Mouse (Mus musculus) MEL-GATA-1-ER (cell line): ENCODE results near the gene Eed.
"Not testable (repeated sequence)": the region's sequence is repeated elsewhere in the genome, so short reads cannot be mapped to it uniquely, and the experiment has no call there.

Experiments used
- DNase-seq: peaks from one replicate; pipeline ENCODE4 v3.0.0-alpha.2; 2012; ENCODE audit warnings: low read depth; ENCODE audit errors: extremely low read depth

Eed gene

DNA sequence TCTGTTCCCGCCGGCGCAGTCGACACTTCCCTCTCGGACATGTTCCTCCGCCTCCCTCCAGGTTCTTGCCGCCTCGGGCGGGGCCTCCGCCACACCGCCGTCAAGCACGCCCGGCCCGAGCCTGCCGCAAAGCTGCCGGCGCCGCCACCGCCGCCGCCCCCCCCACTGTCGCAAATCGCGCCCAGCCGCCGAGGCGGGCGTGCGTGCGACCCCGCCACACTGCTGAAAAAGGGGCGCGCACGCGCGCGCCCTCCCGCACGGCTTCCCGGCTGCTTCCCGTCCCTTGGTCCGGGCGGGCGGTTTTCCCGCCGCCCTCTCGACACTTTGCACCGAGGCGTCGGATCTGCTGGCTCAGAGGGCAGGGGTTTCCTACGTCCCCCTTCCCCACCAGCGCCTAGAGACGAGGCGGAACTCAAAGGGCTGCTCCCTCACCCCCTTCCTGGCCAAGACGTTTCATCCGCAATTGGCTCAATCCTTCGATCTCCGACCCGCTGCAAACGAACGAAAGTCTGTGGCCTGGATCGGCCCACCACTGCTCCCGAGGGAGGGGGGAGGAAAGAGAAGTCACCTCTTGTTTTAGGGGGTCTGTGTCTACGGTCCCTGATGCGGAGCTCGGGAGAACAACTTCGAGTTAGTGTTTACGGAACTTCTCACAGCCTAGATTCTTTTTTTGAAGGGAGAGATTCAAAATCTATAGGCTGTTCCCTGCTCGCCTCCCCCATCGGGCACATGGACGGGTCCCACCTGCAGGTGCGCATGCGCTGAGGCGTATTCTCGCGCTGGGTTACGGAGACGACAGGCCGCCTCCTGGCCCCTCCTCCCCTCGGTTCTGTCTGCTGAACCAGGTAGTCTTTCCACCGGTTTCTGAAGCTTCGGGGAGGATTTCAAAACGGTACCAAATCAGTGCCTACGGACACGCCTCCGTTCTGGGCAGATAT is at the start of gene Eed:
Gene Eed, minus strand, starts transcription at position 499 of the 938 bp plus-strand sequence.
- peak; percentile 82 for DNase-seq

DNA sequence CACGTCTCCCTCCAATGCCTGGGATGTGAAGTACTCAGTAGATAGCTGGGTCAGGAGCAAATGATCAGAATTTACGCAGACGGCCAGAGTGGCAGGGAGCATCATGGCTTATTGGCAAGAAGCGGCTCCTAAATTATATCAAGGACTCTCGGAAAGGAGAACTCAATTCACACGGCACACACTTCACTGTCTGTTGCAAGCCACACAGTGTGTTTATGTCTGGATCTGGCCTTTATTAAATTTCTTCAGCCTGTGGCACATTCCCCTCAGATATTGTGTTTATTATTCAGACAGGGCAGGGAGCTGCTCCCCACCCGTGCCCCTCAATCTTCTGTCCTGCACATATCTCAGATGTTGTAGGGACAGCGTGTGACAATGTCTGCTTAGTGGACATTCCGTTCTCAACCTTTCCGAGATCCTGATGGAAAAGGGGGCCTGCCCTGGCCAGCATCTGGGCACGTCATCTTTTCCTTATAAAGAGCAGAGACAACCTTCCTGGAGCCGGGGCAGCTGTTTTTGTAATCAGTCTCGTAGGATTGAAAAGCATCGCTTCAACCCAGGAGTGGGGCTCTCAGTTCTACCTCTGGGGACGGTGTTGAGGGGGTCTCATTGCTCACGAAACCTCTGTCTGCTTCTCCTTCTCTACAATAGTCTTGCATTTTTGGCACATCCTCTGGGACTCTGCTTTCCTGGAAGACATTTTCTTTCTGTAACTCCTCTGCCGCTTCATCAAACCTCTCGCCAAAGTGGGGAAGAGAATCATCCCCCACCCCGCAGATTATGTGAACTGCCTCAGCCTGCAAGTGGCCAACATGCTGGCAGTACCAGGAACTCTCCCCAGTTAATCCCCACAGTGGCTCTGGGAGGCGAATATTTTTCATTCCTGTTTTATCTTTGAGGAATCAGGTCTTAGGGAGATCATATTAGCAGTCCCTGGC is 49.0 kb upstream of the Eed start:
- no peak for DNase-seq

DNA sequence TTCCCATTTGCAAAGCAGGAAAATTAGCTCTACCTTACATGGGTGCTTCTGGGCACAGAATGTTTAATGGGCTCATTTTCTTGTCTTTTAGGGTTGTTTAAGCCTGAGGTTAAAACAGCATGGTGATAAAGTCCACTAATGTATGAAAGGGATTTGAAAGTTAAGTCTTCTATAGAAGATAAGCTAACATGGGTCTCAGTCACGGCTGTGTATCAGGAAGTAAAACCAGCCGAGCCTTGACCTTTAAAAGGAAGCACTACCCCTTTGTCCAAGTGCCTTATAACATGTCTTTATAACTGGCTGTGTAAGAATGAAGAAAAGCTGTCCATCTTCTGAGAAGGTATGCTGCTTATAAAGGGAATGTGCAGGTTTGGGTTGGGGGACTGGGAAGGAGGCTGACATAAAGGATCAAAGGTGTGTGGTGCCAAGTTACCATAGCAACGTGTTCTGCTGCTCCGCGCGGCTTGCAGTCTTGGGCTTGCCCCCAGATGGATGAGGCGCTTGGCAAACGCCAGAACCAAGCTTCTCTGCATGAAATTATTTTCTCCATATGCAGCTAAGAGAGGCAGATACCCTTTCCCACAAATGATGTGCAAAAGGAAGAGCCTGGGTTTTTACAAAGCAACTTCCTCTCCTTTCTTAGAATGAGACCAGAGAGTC is 48.2 kb upstream of the Eed start:
- no peak for DNase-seq

DNA sequence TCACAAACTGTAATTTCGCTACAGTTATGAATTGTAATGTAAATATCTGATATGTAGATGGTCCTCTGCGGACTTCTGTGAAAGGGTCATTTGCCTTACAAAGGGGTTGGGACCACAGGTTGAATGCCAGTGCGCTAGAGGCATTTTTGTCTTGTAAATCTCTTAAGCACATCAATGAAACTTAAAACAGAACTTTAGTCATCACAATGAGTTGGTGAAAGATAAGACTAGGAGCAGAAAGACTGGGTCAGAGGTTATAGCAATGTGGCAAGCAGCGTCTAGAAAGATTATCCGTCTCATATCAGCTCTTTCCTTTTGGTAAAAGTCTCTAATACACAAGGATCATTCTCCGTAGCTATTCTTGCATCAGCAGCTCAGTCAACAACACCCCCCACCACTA is 44.2 kb upstream of the Eed start:
- DNase-seq, result no peak

- peak; percentile 81 for DNase-seq
These were observed 42.4 kb upstream of the Eed start for GRCm38 (mm10) chr7:90022974-90023707.

DNA sequence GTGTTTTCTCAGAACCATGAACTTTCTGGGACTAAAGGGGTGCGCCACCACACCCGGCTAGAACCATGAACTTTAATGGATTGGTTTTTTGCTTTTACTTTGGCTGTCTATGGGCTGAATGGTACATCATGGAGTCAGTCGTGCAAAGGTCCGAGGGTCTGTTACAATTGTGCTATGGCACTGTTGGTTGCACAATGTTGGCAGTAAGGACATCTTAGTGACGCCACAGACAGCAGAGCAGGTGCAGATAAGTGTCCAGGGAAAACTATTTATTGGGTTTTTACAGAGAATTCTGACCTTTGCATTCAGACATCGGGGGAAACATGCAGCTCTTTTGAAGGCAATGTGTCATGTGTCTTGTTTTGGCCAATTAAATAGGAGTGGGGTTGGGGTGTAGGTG is 39.5 kb upstream of the Eed start:
- DNase-seq, result no peak

DNA sequence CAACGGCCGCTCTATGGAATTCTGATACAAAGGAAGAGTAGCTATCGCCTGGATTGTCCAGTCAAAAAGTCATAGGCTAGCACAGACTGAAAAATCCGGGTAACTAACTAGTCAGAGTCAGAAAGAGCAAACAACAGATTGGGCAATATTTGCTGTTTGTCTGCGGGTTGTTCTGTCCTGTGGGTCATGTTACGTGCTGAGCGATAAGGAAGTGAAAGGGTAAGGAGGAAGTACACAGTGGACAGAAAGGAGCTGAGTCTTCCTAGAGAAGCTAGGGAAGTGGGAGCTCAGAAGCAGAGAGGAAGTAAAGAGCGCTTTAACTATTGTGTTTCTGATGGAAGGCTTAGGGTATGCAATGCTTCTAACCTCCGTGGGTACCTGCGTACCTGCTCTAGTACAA is 38.8 kb upstream of the Eed start:
- DNase-seq, result peak; percentile 65

GRCm38 (mm10) chr7:90016930-90017588 is 36.3 kb upstream of the Eed start:
- DNase-seq, result no peak

DNA sequence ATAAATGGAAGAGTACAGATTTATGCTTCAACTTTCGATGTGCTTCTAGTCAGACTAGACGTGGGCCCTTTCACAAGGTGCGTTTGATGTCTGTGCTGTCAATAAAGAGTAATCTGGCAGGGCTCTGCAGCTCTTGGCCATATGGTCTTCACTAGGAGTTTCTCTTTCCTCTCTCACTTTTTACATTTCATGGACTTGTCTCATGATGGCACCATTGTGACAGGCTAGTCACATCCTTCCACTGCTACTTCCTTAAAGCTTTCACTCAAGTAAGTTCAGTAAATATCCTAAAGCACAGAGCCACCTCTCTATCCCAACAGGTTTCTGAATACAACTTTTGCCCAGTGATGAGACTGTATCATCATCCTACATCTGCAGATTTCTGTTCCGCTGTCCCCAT is 35.7 kb upstream of the Eed start:
- no peak for DNase-seq

GRCm38 (mm10) chr7:90006667-90007653 is 26.2 kb upstream of the Eed start:
- no peak for DNase-seq

- DNase-seq, result no peak
These were observed 24.0 kb upstream of the Eed start for GRCm38 (mm10) chr7:90004781-90005180.

DNA sequence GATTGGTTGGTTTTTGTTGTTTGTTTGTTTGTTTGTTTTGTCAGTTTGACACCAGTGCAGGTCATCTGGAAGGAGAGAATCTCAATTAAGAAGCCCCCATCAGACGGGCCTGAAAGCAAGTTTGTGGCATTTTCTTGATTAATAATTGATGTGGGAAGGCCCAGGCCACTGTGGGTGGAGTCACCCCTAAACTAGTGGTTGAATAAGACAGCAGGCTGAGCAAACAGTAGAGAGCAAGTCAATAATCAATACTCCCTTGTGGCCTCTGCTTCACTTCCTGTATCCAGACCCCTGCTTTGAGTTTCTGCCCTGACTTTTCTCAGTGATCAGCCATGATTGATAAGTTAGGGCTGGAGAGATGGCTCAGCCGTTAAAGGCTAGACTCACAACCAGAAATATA is 21.6 kb upstream of the Eed start:
- DNase-seq, result no peak

- no peak for DNase-seq
These were observed 18.7 kb upstream of the Eed start for GRCm38 (mm10) chr7:89999491-89999890.

GRCm38 (mm10) chr7:89998624-89999006 is 17.8 kb upstream of the Eed start:
- no peak for DNase-seq

GRCm38 (mm10) chr7:89998006-89998623 is 17.3 kb upstream of the Eed start:
- peak; percentile 59 for DNase-seq

DNA sequence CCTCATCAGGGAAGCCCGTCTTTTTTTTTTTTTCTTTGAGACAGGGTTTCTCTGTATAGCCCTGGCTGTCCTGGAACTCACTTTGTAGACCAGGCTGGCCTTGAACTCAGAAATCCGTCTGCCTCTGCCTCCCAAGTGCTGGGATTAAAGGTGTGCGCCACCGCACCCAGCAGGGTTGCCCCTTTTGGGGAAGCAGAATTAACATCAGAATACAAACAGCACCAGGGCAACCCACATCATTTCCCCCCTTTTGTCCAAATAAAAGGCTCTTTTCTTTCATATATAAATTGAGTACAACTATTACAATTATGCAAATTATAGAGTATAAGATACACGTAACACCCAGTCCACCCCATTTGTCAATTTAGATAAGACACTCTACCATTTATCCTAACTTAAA is 16.7 kb upstream of the Eed start:
- DNase-seq, result not testable (repeated sequence)

GRCm38 (mm10) chr7:89993091-89993490 is 12.3 kb upstream of the Eed start:
- DNase-seq, result no peak

- no peak for DNase-seq
These were observed 3.6 kb upstream of the Eed start for GRCm38 (mm10) chr7:89984421-89984820.

- no peak for DNase-seq
These were observed 2.7 kb upstream of the Eed start for GRCm38 (mm10) chr7:89983441-89983840.
